Mouse (Mus musculus) thymus, postnatal 4 days (tissue): ENCODE measurements at regions not wholly inside any gene's neighbourhood (a gene's known extent, or its start where the extent isn't known, plus 50 kb on each side); places are given as distances from the start of the nearest gene placed in this dataset.

Source experiments
- DNase-seq: peaks from one replicate; pipeline ENCODE4 v3.0.0; 2021

DNA sequence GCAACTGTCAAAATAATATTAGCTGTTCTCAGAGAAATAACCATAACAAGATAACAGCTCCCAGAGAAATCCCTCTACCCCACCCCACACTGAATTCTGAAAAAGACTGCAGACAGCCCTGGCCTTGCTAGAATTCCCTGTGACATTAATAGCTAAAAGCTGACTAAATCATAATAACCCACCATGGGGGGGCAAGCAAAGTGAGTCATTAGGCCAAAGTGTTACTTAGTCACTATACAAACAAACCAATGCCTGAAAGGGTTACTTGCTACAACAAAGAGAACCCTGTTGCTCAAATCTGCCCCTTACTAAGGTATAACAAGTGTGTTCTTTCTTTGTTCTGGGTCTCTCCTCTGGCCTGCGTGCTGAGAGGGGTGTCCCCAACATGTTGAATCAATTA lies 609.1 kb upstream of the Ppp6c start:
- DNase-seq = no peak

DNA sequence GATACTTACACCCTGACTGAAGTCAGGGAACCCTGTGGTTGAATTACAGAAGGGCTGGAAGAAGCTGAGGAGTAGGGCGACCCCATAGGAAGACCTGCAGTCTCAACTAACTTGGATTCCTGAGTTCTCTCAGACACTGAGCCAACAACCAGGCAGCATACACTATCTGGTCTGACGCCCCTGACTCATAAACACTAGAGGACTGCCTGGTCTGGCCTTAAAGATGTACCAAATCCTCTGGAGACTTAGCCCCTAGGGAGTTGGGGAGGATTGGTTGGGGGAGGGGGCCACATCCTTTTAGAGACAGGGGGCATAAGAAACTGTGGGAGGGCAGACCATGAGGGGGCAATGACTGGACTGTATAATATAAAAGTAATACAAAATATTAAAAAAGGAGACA lies 597.6 kb upstream of the Ppp6c start:
- DNase-seq = no peak

DNA sequence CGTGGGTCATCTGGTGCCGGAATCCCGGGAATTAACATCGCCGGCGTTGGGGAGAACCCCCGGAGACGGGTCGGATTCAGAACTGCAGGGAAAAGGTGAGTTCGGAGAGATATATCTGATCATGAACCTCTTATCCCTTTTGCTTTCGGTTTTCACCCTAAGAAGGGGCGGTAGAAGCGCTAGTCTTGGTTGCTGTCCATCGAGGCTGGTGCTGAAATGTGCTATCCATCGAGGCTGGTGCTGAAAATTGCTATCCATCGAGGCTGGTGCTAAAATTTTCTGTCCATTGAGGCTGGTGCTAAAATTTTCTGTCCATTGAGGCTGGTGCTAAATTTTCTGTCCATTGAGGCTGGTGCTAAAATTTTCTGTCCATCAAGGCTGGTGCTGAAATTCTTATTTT lies 580.4 kb upstream of the Ppp6c start:
- DNase-seq = peak; percentile 29
